Mouse (Mus musculus) myocyte (in vitro differentiated cells): ENCODE results near the gene Casp3. TPM values are rescaled to one million over a fixed set of nuclear protein-coding genes. Genes with fewer than 3 reads are reported as not detected.

Source experiments
- H3K27me3 ChIP-seq: one replicate; pipeline ENCODE4 v1.6.1; 2011; ENCODE audit not compliant: control insufficient read depth, insufficient read depth, insufficient read length
- H3K36me3 ChIP-seq: one replicate; pipeline ENCODE4 v1.6.1; 2011; ENCODE audit not compliant: control insufficient read depth, insufficient read depth
- H3K4me2 ChIP-seq: one replicate; pipeline ENCODE4 v1.6.1; 2011; ENCODE audit warnings: low read depth, control low read depth
- H3K4me3 ChIP-seq: one replicate; pipeline ENCODE4 v1.5.1; 2011; ENCODE audit warnings: mild to moderate bottlenecking, control low read depth, moderate library complexity
- H3K79me2 ChIP-seq: one replicate; pipeline ENCODE4 v1.6.1; 2011; ENCODE audit not compliant: control insufficient read depth, insufficient read depth
- H3ac ChIP-seq: one replicate; pipeline ENCODE4 v1.6.1; 2011; ENCODE audit not compliant: control insufficient read depth, insufficient read length
- CEBPB ChIP-seq: IDR thresholded peaks from 2 replicates; pipeline ENCODE4 v1.6.1; 2011; ENCODE audit warnings: mild to moderate bottlenecking, moderate library complexity; ENCODE audit not compliant: poor library complexity, insufficient read depth, severe bottlenecking
- E2F4 ChIP-seq: IDR thresholded peaks from one replicate; pipeline ENCODE4 v1.6.1; 2011; ENCODE audit warnings: mild to moderate bottlenecking, control low read depth, moderate library complexity; ENCODE audit not compliant: insufficient read depth
- MAX ChIP-seq: IDR thresholded peaks from one replicate; pipeline ENCODE4 v1.6.1; 2011; ENCODE audit warnings: low read depth, mild to moderate bottlenecking, control low read depth
- MYOD1 ChIP-seq, 3 experiments: IDR thresholded peaks; one replicate each; pipeline ENCODE4 v1.6.1; 2011; ENCODE audit warnings: control low read depth in 2 of 3, low read depth in 2 of 3, mild to moderate bottlenecking in 2 of 3, moderate library complexity in 1 of 3; ENCODE audit not compliant: insufficient read length in 2 of 3, control insufficient read depth in 1 of 3
- MYOG ChIP-seq, 3 experiments: IDR thresholded peaks; one replicate each; pipeline ENCODE4 v1.6.1; 2011; ENCODE audit warnings: control low read depth in 2 of 3, low read depth in 2 of 3, mild to moderate bottlenecking in 2 of 3; ENCODE audit not compliant: insufficient read length in 2 of 3, control insufficient read depth in 1 of 3, insufficient read depth in 1 of 3
- POLR2A ChIP-seq: IDR thresholded peaks from one replicate; pipeline ENCODE4 v1.6.1; 2011; ENCODE audit warnings: low read depth, mild to moderate bottlenecking, control low read depth, moderate library complexity; ENCODE audit not compliant: insufficient read length
- POLR2AphosphoS2 ChIP-seq: IDR thresholded peaks from one replicate; pipeline ENCODE4 v1.6.1; 2011; ENCODE audit warnings: low read depth, control low read depth; ENCODE audit not compliant: insufficient read length
- REST ChIP-seq: IDR thresholded peaks from one replicate; pipeline ENCODE4 v1.6.1; 2011; ENCODE audit warnings: mild to moderate bottlenecking, control low read depth, moderate library complexity; ENCODE audit not compliant: insufficient read depth, insufficient read length
- SRF ChIP-seq: IDR thresholded peaks from one replicate; pipeline ENCODE4 v1.6.1; 2011; ENCODE audit warnings: low read depth; ENCODE audit not compliant: control insufficient read depth, insufficient read length
- TCF12 ChIP-seq: IDR thresholded peaks from one replicate; pipeline ENCODE4 v1.6.1; 2011; ENCODE audit warnings: mild to moderate bottlenecking, control low read depth; ENCODE audit not compliant: poor library complexity, insufficient read depth, severe bottlenecking
- TCF3 ChIP-seq: IDR thresholded peaks from one replicate; pipeline ENCODE4 v1.6.1; 2011; ENCODE audit warnings: low read depth, control low read depth; ENCODE audit not compliant: insufficient read length
- USF1 ChIP-seq: IDR thresholded peaks from one replicate; pipeline ENCODE4 v1.6.1; 2011; ENCODE audit warnings: low read depth, mild to moderate bottlenecking, control low read depth, moderate library complexity
- polyA plus RNA-seq: library from polyadenylated mRNA; unstranded; fragments of >200 nt; fragmentation: generic; extraction: Trizol; gene quantifications from one replicate; pipeline ENCODE4 v1.2.1, GENCODE M21; 2012; ENCODE audit warnings: missing spikeins

The Casp3 gene
- polyA plus RNA-seq, 1 experiment: 24.9 TPM

GRCm38 (mm10) chr8:46618639-46619320 lies 1.7 kb downstream of the Casp3 start:
- H3K4me2 ChIP-seq: peak overlapping the region; percentile 90
- no peaks in the 10 kb centered on the region for H3K36me3 ChIP-seq

GRCm38 (mm10) chr8:46622446-46623270 lies 5.6 kb downstream of the Casp3 start:
- Histone ChIP-seq H3K36me3 (no peaks in the 10 kb centered on the region), H3K4me2 (no peak overlapping the region), H3K4me3 (no peak overlapping the region), H3K27me3 (no peaks in the 10 kb centered on the region), H3K79me2 (peaks cover 96% of the 10 kb centered on the region), H3ac (no peak overlapping the region)
- no peak for TF ChIP-seq MYOD1 (IDR thresholded peaks at IDR 0.05; ENCODE audit: control insufficient read depth in 1 of 3, insufficient read length in 2 of 3, low read depth in 2 of 3)
- TF ChIP-seq POLR2AphosphoS2: no peak
- TF ChIP-seq TCF12: no peak

More at GRCm38 (mm10) chr8:46618639-46619320, 1.7 kb downstream of the Casp3 start:
- Histone ChIP-seq H3ac (no peak overlapping the region), H3K27me3 (no peaks in the 10 kb centered on the region), H3K4me3 (peak overlapping the region; percentile 81), H3K79me2 (peaks cover 58% of the 10 kb centered on the region)
- no peak for TF ChIP-seq MAX
- no peak for TF ChIP-seq E2F4
- no peak for TF ChIP-seq POLR2A
- TF ChIP-seq USF1: no peak
- no peak for TF ChIP-seq MYOG (IDR thresholded peaks at IDR 0.05; ENCODE audit: control insufficient read depth in 1 of 3, insufficient read depth in 1 of 3, insufficient read length in 2 of 3, low read depth in 2 of 3)
- TF ChIP-seq REST: no peak
- no peak for TF ChIP-seq CEBPB
- TF ChIP-seq MYOD1 (IDR thresholded peaks at IDR 0.05; ENCODE audit: control insufficient read depth in 1 of 3, insufficient read length in 2 of 3, low read depth in 2 of 3): no peak
- TF ChIP-seq SRF: no peak
- TF ChIP-seq POLR2AphosphoS2: no peak
- no peak for TF ChIP-seq TCF12
- no peak for TF ChIP-seq TCF3

- Histone ChIP-seq H3K79me2 (peaks cover 92% of the 10 kb centered on the region), H3K4me2 (no peak overlapping the region), H3ac (no peak overlapping the region), H3K27me3 (no peaks in the 10 kb centered on the region), H3K4me3 (no peak overlapping the region), H3K36me3 (no peaks in the 10 kb centered on the region)
- TF ChIP-seq SRF: no peak
Observed at GRCm38 (mm10) chr8:46625166-46625565, 8.1 kb downstream of the Casp3 start.

GRCm38 (mm10) chr8:46626642-46627041 lies 9.6 kb downstream of the Casp3 start:
- H3K36me3 ChIP-seq: peaks cover 5% of the 10 kb centered on the region
- H3K4me2 ChIP-seq: no peak overlapping the region
- no peak overlapping the region for H3K4me3 ChIP-seq
- TF ChIP-seq E2F4: no peak
- H3ac ChIP-seq: no peak overlapping the region
- no peaks in the 10 kb centered on the region for H3K27me3 ChIP-seq
- peaks cover 85% of the 10 kb centered on the region for H3K79me2 ChIP-seq

GRCm38 (mm10) chr8:46627881-46628280 lies 10.8 kb downstream of the Casp3 start:
- no peak for TF ChIP-seq USF1
- H3K27me3 ChIP-seq: no peaks in the 10 kb centered on the region
- no peak overlapping the region for H3K4me2 ChIP-seq
- H3K36me3 ChIP-seq: peaks cover 15% of the 10 kb centered on the region
- H3K79me2 ChIP-seq: peaks cover 73% of the 10 kb centered on the region
- H3ac ChIP-seq: no peak overlapping the region
- H3K4me3 ChIP-seq: no peak overlapping the region

- H3K79me2 ChIP-seq: peaks cover 65% of the 10 kb centered on the region
- TF ChIP-seq CEBPB (no peak), POLR2A (no peak), TCF3 (no peak), POLR2AphosphoS2 (no peak), MYOD1 (IDR thresholded peaks at IDR 0.05; ENCODE audit: control insufficient read depth in 1 of 3, insufficient read length in 2 of 3, low read depth in 2 of 3) (no peak), SRF (no peak), TCF12 (no peak), REST (no peak), USF1 (no peak), MAX (no peak), MYOG (IDR thresholded peaks at IDR 0.05; ENCODE audit: control insufficient read depth in 1 of 3, insufficient read depth in 1 of 3, insufficient read length in 2 of 3, low read depth in 2 of 3) (no peak), E2F4 (no peak)
Observed at GRCm38 (mm10) chr8:46628645-46629044, 11.6 kb downstream of the Casp3 start.

More at GRCm38 (mm10) chr8:46628645-46629044, 11.6 kb downstream of the Casp3 start:
- Histone ChIP-seq H3K36me3 (peaks cover 22% of the 10 kb centered on the region), H3ac (no peak overlapping the region), H3K27me3 (no peaks in the 10 kb centered on the region), H3K4me2 (no peak overlapping the region), H3K4me3 (no peak overlapping the region)
